Mouse (Mus musculus) 416B (cell line): ENCODE results near the gene Mgat5.

ENCODE experiments used
- DNase-seq: peaks from one replicate; pipeline ENCODE4 v3.0.0; 2011; ENCODE audit warnings: low read depth

Gene Mgat5

GRCm38 (mm10) chr1:127260969-127261368 is 56.2 kb downstream of the Mgat5 start:
- no peak for DNase-seq

DNA sequence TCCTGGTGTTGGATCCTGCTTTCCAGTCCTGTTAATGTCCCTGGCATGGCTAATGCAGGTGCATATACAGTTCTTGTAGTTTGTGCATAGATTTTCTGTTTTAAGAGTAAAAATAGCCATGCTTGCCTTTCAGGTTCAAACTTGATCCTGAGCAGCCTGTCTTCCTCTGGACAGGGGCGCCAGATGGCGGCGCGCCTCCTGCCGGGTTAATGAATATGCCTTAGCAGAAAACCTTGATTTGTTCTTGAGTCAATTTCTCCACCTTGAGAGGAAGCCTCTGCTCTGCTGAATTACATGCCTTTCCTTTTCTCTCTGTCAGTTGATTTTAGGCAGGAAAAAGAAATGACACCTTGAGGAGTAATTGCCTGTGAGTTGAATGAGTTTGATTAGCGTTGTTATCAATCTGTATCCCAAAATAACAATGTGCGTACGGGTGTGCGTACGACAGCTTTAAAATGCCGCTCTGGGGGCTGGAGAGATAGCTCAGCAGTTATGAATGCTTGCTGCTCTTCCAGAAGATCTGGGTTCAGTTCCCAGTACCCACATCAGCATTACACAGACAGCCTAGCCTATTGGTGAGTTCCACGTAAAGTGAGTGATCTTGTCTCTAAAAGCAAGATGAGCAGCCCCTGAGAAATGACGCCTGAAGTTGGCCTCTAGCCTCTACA is 57.5 kb downstream of the Mgat5 start:
- no peak for DNase-seq

GRCm38 (mm10) chr1:127267985-127268384 is 63.2 kb downstream of the Mgat5 start:
- DNase-seq: no peak

GRCm38 (mm10) chr1:127269343-127269742 is 64.5 kb downstream of the Mgat5 start:
- DNase-seq: no peak

DNA sequence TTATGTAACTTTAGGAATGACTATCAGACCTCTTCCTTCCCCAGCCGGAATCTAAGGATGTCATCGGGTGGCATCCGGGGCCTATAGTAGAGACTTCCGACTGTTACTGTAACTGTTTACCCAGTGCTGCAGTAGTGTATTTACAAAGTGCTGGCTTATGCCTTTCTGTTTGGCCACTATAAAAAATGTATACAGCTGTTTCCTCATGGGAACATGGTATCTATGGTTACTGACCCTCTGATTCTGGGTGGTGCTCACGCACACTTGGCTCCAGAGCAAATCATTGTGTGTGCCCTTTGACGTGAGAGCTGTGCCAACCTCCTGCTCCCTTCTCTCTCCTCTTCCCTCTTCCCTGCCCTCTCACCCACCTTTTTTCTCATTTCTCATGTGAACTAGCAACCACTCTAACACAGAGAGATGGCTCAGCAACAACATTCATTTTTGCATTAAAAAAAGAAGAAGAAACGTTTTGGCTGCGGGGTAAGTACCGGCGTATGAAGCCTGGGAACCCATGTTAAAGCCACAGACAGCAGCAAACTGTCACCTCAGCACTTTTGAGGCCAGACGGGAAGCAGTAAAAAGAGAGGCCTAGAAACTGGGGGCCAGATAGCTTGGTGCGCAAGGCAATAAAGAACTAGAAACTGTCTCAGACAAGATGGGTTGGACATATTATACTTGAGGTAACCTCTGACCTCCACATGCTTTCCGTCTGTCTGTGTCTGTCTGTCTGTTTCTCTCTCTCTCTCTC is 65.6 kb downstream of the Mgat5 start:
- DNase-seq: no peak

DNA sequence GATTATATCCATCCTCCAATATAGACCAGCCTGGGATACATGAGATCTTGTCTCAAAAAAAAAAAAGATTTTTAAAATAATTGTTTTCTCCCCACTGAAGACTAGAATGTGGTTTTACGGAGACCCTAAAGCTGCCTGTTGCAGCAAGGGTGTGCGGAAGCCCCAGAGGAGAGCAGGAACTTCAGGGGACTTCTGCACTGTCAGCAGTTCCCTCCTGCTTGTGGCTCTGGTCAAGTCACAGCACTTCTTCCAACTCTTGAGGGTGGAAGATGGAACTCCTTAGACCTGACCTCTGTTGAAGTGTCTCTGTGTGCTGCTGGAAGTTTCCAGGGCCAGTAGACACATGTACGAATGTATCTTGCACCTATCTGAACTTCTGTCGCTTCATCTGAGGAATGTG is 66.3 kb downstream of the Mgat5 start:
- DNase-seq: no peak

DNA sequence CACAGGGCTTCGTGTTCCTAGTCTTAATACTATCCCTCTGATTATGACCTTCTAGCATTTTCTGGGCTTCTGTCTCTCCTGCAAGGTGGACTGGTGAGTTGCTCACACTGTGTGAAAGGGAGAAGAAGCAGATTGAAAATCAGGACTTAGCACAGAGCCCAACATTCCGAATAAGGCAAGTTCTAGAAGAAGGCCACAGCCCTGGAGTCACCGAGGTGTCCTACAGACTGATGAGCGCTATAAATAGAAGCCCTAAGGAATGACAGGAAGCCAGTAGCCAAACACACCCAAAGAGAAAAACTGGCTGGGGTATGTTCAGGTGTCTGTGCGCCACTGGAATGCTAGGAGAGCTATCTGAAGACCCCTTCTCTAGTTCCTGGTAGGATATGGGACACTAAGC is 68.5 kb downstream of the Mgat5 start:
- DNase-seq: no peak

- DNase-seq: no peak
Observed at GRCm38 (mm10) chr1:127275572-127276324, 70.9 kb downstream of the Mgat5 start.

DNA sequence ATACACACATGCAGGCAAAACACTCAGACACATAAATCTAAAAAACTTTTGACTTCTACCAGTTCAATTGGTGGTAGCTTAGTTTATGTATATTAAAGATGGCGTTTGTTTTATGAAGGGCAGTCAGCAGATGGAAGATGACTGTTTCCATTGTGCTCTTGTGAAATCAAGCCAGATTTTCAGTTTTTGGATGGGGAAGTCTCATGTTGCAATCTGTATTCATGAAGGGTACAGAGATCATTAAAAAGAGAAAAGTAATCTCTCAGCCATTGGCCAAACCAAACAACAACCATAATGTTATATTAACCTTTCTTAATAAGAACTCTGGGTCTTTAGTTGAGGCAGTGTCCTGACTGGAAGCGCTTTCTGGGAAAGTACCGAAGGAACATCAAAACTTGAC is 73.3 kb downstream of the Mgat5 start:
- DNase-seq: peak; percentile 65

DNA sequence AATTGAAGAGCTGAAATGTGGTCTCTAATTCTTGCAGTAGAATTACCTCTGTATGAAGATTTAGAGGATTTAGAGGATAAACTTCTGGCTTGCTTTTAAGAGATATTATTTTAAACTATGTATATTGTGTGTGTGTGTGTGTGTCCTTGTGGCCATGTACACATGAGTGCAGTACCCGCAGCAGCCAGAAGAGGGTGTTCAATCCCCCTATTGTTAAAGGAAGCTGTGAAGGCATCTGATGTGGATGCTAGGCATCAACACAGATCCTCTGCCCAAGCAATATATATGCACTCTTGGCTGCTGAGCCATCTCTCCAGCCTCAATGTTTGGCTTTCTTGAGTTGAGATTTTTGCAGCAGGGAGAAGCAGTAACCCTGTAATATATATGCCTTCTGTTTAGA is 75.4 kb downstream of the Mgat5 start:
- DNase-seq: peak; percentile 49

- no peak for DNase-seq
Observed at GRCm38 (mm10) chr1:127284975-127285374, 80.2 kb downstream of the Mgat5 start.

GRCm38 (mm10) chr1:127287505-127287904 is 82.7 kb downstream of the Mgat5 start:
- DNase-seq: no peak

DNA sequence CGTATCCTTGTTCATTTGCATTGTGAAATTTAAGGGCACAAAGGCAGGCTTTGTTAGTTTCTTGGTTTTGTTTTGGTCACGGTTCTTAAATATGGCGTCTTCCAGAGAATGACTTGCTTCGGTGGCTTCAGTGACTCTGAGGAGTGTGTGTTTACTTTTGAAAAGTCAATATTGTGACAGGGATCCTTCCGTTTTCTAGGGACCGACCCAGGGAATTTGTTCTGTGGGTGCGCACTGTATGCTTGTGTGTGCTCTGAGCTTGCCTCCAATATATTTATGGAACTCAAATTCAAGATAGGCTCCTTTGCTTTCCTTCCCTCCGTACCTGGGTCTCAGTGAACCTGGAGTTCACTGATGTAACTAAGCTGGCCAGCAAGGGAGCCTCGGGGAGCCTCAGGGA is 86.1 kb downstream of the Mgat5 start:
- DNase-seq: no peak

GRCm38 (mm10) chr1:127291721-127292120 is 86.9 kb downstream of the Mgat5 start:
- DNase-seq: peak; percentile 46

GRCm38 (mm10) chr1:127293286-127293685 is 88.5 kb downstream of the Mgat5 start:
- DNase-seq: no peak

- DNase-seq: peak; percentile 70
Observed at GRCm38 (mm10) chr1:127296815-127297214, 92.0 kb downstream of the Mgat5 start.

DNA sequence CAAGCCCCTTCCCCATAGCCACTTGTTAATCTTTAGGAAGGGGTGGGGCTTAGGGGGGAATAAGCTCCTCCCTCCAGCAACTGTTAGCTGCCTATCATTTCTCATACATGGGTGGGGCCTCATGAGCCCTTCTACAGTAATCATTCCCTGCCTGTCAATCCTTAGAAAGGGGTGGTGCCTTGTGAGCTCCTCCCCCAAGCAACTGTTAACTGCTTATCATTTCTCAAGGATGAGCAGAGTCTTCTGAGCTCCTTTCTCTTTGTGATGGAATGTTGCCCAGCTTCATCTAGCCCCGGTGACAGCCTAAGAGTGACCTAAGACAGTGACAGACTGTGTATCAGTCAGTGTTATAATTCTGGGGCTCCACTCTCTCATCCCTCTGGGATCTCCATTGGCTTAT is 95.0 kb downstream of the Mgat5 start:
- DNase-seq: no peak

- DNase-seq: no peak
Observed at GRCm38 (mm10) chr1:127301038-127301437, 96.2 kb downstream of the Mgat5 start.

GRCm38 (mm10) chr1:127302620-127303019 is 97.8 kb downstream of the Mgat5 start:
- DNase-seq: peak; percentile 53

- peak; percentile 57 for DNase-seq
Observed at GRCm38 (mm10) chr1:127303791-127304190, 99.0 kb downstream of the Mgat5 start.

DNA sequence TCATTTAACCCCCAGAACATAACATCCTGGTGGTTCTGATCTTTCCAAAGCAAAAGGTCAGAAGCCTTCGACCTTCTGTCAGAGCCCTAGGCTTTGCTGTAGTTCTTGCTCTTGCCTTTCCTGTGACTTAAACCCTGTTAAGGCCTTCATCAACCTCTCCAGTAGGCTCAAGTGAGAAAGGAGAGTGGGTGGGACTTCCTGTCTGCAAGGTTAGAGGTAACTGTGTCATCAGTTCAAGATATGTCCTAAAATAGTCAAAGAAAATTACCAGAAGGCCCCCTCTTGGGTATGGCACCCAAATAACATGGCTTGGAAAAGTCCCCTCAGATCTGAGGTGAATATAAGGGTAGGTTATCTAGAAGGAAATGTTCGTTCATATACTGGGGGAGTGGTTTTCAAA is 99.5 kb downstream of the Mgat5 start:
- DNase-seq: no peak

- DNase-seq: no peak
Observed at GRCm38 (mm10) chr1:127305582-127305981, 100.8 kb downstream of the Mgat5 start.
